Mouse (Mus musculus) lung, embryonic 14.5 days (tissue): Measurements from ENCODE around the gene Hmg20b. TPM values are rescaled to one million over a fixed set of nuclear protein-coding genes. Genes with fewer than 3 reads are reported as not detected.

Source experiments
- ATAC-seq: fragments of 200-750 bp; cut with Nextera tagmentation; 2 replicates; pipeline ENCODE4 v1.8.0; 2017; ENCODE audit warnings: mild to moderate bottlenecking, moderate TSS enrichment, moderate library complexity; ENCODE audit not compliant: insufficient read depth
- DNase-seq: peaks from one replicate; pipeline ENCODE4 v3.0.0-alpha.2; 2015
- H3K27ac ChIP-seq: fragments of 300-500 bp; sonication (generic); 2 replicates; pipeline ENCODE4 v1.5.1; 2014; ENCODE audit warnings: low read depth, mild to moderate bottlenecking, moderate library complexity
- H3K27me3 ChIP-seq: fragments of 300-500 bp; sonication (generic); 2 replicates; pipeline ENCODE4 v1.6.1; 2014; ENCODE audit warnings: low read length, control low read depth; ENCODE audit not compliant: insufficient read depth
- H3K36me3 ChIP-seq: fragments of 300-500 bp; sonication (generic); 2 replicates; pipeline ENCODE4 v1.6.1; 2014; ENCODE audit warnings: control low read depth; ENCODE audit not compliant: insufficient read depth
- H3K4me1 ChIP-seq: fragments of 300-500 bp; sonication (generic); 2 replicates; pipeline ENCODE4 v1.6.1; 2014; ENCODE audit warnings: antibody characterized with exemption, control low read depth; ENCODE audit not compliant: insufficient read depth
- H3K4me2 ChIP-seq: fragments of 300-500 bp; sonication (generic); 2 replicates; pipeline ENCODE4 v1.6.1; 2014; ENCODE audit warnings: mild to moderate bottlenecking
- H3K4me3 ChIP-seq: fragments of 300-500 bp; sonication (generic); 2 replicates; pipeline ENCODE4 v1.5.1; 2014; ENCODE audit warnings: low read depth, low read length
- H3K9ac ChIP-seq: fragments of 300-500 bp; sonication (generic); 2 replicates; pipeline ENCODE4 v1.6.1; 2014
- H3K9me3 ChIP-seq: fragments of 300-500 bp; sonication (generic); 2 replicates; pipeline ENCODE4 v1.6.1; 2016; ENCODE audit warnings: low read depth, low read length, control low read depth
- CTCF ChIP-seq: IDR thresholded peaks from 2 replicates; pipeline ENCODE4 v1.5.1; 2016; ENCODE audit warnings: antibody characterized with exemption, low read depth
- WGBS: fragments of 180-500 bp; shearing (Covaris S2); extraction: QIAGEN DNeasy Blood & Tissue Kit; methylation state at CpG from one replicate; pipeline ENCODE4 v1.1.7; 2014; 5-methylcytosine and 5-hydroxymethylcytosine counted together
- polyA plus RNA-seq: library from polyadenylated mRNA; unstranded; fragments of >200 nt; fragmentation: Nextera tagmentation; extraction: Ambion mirVana; gene quantifications from 2 replicates; pipeline ENCODE4 v1.2.1, GENCODE M21; 2014

Hmg20b gene
- polyA plus RNA-seq, 1 experiment from 2014 or later, result 105 TPM

DNA sequence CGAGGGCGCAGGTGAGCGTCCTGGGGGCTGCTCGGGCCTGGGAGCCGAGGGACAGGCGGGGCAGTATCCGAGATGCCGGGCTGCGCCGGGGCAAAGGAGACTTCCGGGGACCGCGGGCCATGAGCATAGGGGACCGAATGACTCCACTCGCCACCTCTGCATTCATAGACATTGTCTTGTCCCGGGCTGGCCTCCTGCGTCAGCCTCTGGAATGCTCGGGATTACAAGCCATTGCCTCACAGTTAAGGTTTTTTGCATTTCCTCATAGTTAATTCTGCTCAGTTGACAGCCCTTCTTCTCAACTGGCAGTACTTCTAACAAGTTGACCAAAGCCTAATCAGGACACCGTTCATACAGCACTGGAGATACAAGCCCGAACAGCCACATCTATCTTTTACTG lies 28.8 kb downstream of the Hmg20b start:
- DNase-seq, result no peak
- H3K4me1 ChIP-seq, result peaks cover 18% of the 10 kb centered on the region; the same call in 1 of the 2 replicates
- H3K4me3 ChIP-seq, result peak overlapping the region; percentile 98
- H3K27me3 ChIP-seq, result no peaks in the 10 kb centered on the region
- 3% methylated on average over 20 of the region's 20 CpGs for WGBS
- H3K36me3 ChIP-seq, result peaks cover 61% of the 10 kb centered on the region
- H3K9me3 ChIP-seq, result no peaks in the 10 kb centered on the region
- H3K9ac ChIP-seq, result peak overlapping the region; percentile 87
- ATAC-seq, result no peak; the same call in 1 of the 2 replicates
- H3K4me2 ChIP-seq, result peak overlapping the region; percentile 76
- peak overlapping the region; percentile 86 for H3K27ac ChIP-seq
- TF ChIP-seq CTCF, result no peak

DNA sequence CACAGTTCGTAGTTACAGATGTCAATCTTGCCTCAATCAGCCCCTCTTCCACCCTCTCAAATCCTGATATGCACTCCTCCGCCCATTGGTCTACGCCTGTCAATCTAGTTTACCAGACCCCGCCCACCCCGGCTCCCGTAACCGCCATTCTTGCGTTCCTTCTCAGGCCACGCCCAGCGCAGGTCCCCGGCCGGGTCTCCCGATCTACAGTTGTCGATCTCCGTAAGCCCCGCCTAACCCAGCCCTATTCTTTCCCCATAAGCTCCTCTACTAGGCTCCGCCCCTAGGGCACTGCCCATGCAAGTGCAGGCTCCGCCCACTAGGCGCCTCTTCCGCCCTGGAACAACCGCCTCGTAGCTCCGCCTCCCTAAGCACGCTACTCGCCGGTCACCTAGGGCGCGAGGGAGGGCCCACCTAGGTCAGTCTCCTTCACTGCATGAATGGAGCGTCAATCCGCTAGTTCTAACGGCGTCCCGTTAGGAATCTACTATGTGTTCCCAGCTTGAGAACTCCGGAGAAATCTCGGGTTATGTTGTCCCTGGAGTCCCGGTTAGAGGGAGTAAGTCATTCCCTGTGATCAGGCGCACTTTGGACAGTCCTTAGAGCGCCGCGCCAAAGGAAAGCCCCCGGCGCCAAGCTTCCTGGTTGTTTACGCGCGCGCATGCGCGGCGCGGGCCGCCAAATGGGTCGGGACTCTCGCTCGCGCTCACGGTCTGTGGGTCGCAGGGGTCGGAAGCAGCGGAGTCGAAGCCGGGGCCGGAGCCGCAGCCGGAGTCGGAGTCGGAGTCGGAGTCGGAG lies 29.5 kb downstream of the Hmg20b start, which contains the start of gene Cactin:
Gene Cactin, plus strand, starts transcription at position 554 of the 798 bp plus-strand sequence.
- WGBS, result under 1% methylated on average over 68 of the region's 68 CpGs
- ATAC-seq, result peak; percentile 88
- Histone ChIP-seq H3K9me3 (no peaks in the 10 kb centered on the region), H3K4me2 (peak within 1 kb of the TSS; percentile 76), H3K4me3 (peak within 1 kb of the TSS; percentile 98), H3K27me3 (no peaks in the 10 kb centered on the region), H3K27ac (peak within 1 kb of the TSS; percentile 87), H3K9ac (peak within 1 kb of the TSS; percentile 87), H3K36me3 (peaks cover 61% of the 10 kb centered on the region), H3K4me1 (peaks cover 19% of the 10 kb centered on the region; the same call in 1 of the 2 replicates)
- TF ChIP-seq CTCF, result peak; percentile 59
- DNase-seq, result peak; percentile 100

DNA sequence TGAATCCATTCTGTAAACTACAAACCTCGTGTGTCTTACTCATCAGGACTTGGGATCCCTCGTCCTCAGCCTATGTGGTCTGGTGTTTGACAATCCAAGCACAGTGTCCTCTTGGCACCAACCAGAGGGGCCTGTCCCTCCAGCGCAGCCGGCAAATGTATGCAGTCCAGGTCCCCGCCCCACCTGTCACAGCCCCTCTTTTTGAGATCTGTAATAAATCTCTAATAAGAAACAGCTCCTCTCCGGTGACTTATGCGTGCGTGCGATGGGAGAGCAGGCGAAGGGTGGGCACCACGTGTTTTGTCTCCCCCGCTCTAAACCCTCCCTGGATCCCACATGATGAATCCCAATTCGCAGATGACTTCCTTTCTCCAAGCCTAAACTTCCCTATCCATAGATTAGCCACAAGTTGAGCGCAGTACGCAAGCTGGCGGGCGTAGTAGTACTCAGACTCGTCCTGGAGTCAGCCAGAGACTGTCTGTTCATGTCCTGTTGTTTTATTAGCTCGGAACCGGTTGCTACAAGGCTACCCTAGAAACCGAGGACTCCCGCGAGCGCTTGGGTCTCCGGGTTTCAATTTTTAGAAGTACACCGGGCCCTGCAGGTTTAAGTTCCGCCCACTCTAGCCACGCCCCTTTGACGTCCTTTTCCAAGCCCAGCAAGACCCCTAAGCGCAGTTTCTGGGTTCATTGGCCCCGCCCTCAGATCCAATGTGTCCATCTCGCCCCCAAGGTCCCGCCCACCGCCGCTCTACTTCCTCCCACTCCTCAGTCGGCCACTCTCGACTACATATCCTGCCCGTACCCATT lies 30.3 kb downstream of the Hmg20b start:
- no peaks in the 10 kb centered on the region for H3K27me3 ChIP-seq
- ATAC-seq, result peak; percentile 25; the same call in 1 of the 2 replicates
- WGBS, result 2% methylated on average over 38 of the region's 38 CpGs
- H3K9ac ChIP-seq, result peak overlapping the region; percentile 59
- H3K9me3 ChIP-seq, result no peaks in the 10 kb centered on the region
- DNase-seq, result peak; percentile 100
- peak overlapping the region; percentile 76 for H3K4me2 ChIP-seq
- H3K36me3 ChIP-seq, result peaks cover 59% of the 10 kb centered on the region
- H3K4me1 ChIP-seq, result peaks cover 19% of the 10 kb centered on the region; the same call in 1 of the 2 replicates
- H3K4me3 ChIP-seq, result peak overlapping the region; percentile 98
- no peak for TF ChIP-seq CTCF
- peak overlapping the region; percentile 87 for H3K27ac ChIP-seq

DNA sequence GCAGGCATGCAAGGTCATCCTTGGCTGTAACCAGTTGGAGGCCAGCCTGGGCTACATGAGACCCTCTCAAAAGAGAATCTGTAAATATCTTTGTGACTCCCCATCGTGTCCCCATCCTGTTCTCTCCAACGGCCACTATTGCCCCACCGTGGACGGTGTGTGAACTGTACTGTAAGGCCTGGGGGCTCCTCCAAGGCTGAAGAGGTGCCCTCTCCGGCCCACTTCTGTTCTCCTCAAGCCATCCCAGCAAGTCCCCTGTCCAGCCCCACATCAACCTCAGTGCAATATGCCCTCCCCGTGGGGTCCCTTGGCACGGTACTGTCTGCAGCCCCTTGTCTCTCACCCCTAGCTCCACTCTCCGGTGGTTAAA lies 31.0 kb downstream of the Hmg20b start:
- Histone ChIP-seq H3K4me3 (peak overlapping the region; percentile 98), H3K4me2 (peak overlapping the region; percentile 76), H3K27ac (peak overlapping the region; percentile 87), H3K9me3 (no peaks in the 10 kb centered on the region), H3K9ac (peak overlapping the region; percentile 59), H3K4me1 (peaks cover 19% of the 10 kb centered on the region; the same call in 1 of the 2 replicates), H3K27me3 (no peaks in the 10 kb centered on the region), H3K36me3 (peaks cover 59% of the 10 kb centered on the region)
- DNase-seq, result no peak
- 27% methylated on average over 8 of the region's 8 CpGs for WGBS
- TF ChIP-seq CTCF, result peak; percentile 39; the same call in 1 of the 2 replicates
- ATAC-seq, result no peak

DNA sequence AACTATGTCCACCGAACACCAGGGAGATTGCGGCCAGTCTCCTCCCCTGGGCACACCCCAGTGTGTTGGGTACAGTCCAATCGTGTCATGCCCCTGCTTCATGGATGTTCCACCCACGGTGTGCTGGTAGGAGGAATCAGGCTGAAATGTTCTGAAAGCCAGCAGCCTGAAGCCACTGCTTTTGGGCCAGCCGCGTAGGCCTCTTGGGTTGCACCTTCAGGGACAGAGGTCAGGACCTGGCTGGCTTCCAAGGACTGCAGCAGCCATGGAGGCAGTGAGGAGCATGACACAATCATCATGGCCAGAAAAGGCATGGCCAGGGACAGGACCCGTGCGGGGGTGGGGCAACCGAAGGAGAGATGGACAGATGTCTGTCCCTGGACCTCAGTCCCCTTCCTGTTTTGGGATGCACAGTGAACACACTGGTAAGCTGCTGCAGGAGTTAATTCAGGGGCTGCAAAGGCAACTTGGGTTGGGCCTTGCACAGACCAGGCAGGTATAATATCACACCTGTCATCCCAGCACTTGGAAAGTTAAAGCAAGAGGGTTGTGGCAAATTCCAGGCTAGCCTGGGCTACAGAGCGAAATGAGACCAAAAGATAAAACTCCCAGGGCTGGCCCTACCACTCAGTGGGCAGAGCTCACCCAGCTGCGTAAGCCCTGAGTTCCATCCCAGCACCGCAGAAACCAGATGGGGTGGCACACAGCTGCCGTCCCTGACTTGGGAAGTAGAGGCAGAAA lies 31.5 kb downstream of the Hmg20b start:
- Histone ChIP-seq H3K27ac (peak overlapping the region; percentile 87; the same call in 1 of the 2 replicates), H3K27me3 (no peaks in the 10 kb centered on the region), H3K4me3 (no peak overlapping the region), H3K9me3 (no peaks in the 10 kb centered on the region), H3K9ac (no peak overlapping the region), H3K4me2 (peak overlapping the region; percentile 76), H3K4me1 (peaks cover 19% of the 10 kb centered on the region; the same call in 1 of the 2 replicates), H3K36me3 (peaks cover 59% of the 10 kb centered on the region)
- DNase-seq (no peak), ATAC-seq (no peak)
- WGBS, result 88% methylated on average over 13 of the region's 13 CpGs
- no peak for TF ChIP-seq CTCF

DNA sequence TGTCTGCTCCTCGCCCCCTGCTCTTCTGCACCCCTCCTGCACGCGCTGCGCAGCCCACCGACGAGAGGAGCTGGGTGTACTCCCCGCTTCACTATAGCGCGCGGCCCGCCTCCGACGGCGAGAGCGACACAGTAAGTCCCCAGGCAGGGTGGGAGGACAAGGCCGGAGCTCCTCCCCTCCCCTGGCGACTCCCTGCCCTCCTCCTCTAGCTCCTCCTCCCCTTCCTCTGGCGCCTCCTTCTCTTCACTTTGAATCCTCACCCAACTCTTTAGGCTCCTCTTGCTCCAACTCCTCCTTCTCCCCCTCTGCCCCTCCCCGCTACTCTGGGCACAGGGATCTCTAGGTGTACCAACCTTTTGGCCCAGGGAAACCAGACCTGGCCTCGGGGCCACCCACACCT lies 33.0 kb downstream of the Hmg20b start:
- no peak for TF ChIP-seq CTCF
- Histone ChIP-seq H3K4me3 (peak overlapping the region; percentile 19), H3K27ac (0 out of 2 replicates have a peak overlapping the region, but pooled peaks have one; percentile 10), H3K36me3 (peaks cover 59% of the 10 kb centered on the region), H3K4me1 (peaks cover 19% of the 10 kb centered on the region; the same call in 1 of the 2 replicates), H3K9ac (peak overlapping the region; percentile 43), H3K27me3 (no peaks in the 10 kb centered on the region), H3K9me3 (no peaks in the 10 kb centered on the region), H3K4me2 (peak overlapping the region; percentile 57)
- peak; percentile 79 for DNase-seq
- 11% methylated on average over 20 of the region's 20 CpGs for WGBS
- no peak for ATAC-seq
